Mouse (Mus musculus): ENCODE results near the gene Actl7a. TPM values are rescaled to one million over a fixed set of nuclear protein-coding genes. Genes with fewer than 3 reads are reported as not detected.

Actl7a gene
- polyA plus RNA-seq, 1 experiment from 2014 or later, result not detected

DNA sequence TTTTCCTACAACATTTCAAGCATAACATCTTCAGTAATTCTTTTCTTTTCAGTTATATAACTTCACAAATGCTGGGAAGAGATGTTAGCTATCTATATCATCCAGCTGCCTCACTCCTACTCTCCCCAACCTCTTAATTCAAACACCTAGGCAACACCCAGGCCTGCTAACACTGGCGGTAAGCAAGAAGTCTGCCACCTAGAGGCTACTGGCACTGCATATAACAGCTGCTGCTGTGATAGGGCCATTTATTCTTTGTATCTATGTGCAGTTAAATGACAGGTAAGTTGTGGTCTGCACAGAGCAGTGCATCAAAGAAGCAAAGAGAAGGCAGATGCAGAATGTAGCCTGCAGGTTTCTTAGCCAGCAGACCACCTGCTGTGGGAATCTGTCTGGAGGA lies 48.2 kb downstream of the Actl7a start:
- Histone ChIP-seq H3K27me3 (ENCODE audit: control insufficient read depth, insufficient read depth, low read length) (no peaks in the 10 kb centered on the region), H3K9me3 (ENCODE audit: control insufficient read depth, low read length) (no peaks in the 10 kb centered on the region), H3K9ac (ENCODE audit: low read length) (no peak overlapping the region), H3K36me3 (ENCODE audit: control insufficient read depth, insufficient read depth, low read length) (peaks cover 26% of the 10 kb centered on the region), H3K4me1 (ENCODE audit: control insufficient read depth, insufficient read depth, low read length) (no peaks in the 10 kb centered on the region), H3K4me2 (ENCODE audit: low read depth, severe bottlenecking) (no peak overlapping the region), H3K27ac (replicated peaks; ENCODE audit: low read depth, low read length) (no peak overlapping the region), H3K4me3 (ENCODE audit: low read depth, low read length) (no peak overlapping the region)
- WGBS, result 61% methylated on average over 1 of the region's 1 CpGs
- DNase-seq (ENCODE audit: low spot score) (no peak), ATAC-seq (ENCODE audit: insufficient number of reproducible peaks, low FRiP score, low TSS enrichment, low read depth) (no peak)

Other genes starting within 250 kb of the Actl7a start
- gene Gm26657, start 3.3 kb upstream of the Actl7a start, polyA plus RNA-seq (2014; fragmentation: Nextera tagmentation; extraction: Ambion mirVana), result not detected in 2 replicates
- gene Actl7b, start 2.0 kb upstream of the Actl7a start, polyA plus RNA-seq (2014; fragmentation: Nextera tagmentation; extraction: Ambion mirVana), result not detected in 2 replicates
- gene Elp1, start 58.9 kb downstream of the Actl7a start, polyA plus RNA-seq (2014; fragmentation: Nextera tagmentation; extraction: Ambion mirVana), result 101 and 105 TPM in 2 replicates
- gene Fam206a, start 58.9 kb downstream of the Actl7a start, polyA plus RNA-seq (2014; fragmentation: Nextera tagmentation; extraction: Ambion mirVana), result 28.6 and 30.5 TPM in 2 replicates
- gene Ctnnal1, start 121.8 kb downstream of the Actl7a start, polyA plus RNA-seq (2014; fragmentation: Nextera tagmentation; extraction: Ambion mirVana), result 36.2 and 37.7 TPM in 2 replicates
- gene Tmem245, start 204.0 kb downstream of the Actl7a start, polyA plus RNA-seq (2014; fragmentation: Nextera tagmentation; extraction: Ambion mirVana), result 8.8 and 9.4 TPM in 2 replicates
- gene Frrs1l, start 247.0 kb downstream of the Actl7a start, polyA plus RNA-seq (2014; fragmentation: Nextera tagmentation; extraction: Ambion mirVana), result 0.43 and 0.51 TPM in 2 replicates

Measured in limb, embryonic 11.5 days (tissue).